ENCODE assay signal across 9 mouse cellular contexts in genomic region chr4:156194346-156194745, GRCm38 (mm10). TPM values are rescaled to one million over a fixed set of nuclear protein-coding genes. Genes with fewer than 3 reads are reported as not detected.
A peak's percentile ranks its signal among the peaks of the same experiment; 100 is the strongest.
DNase-seq lines count a peak whose midpoint lies in the region; ATAC-seq and TF ChIP-seq lines count a peak whose summit lies in the region.
"Had no signal": no experiment of that assay in that cellular context is flagged by ENCODE, and none has a peak within 500 bp of the region (broad histone marks: within the 10 kb centered on the region; RNA-seq: fewer than 3 reads in every experiment).

No protein-coding gene starts in this region.

- no peak overlapping the region for H3K27ac ChIP-seq in heart, embryonic 10.5 days
- H3K27ac ChIP-seq in lung, postnatal 0 days (ENCODE audit: low read length): peak overlapping the region; percentile 12; the same call in 1 of the 2 replicates
- no peak overlapping the region for H3K27ac ChIP-seq in hindbrain, embryonic 15.5 days (replicated peaks)
- H3K27ac ChIP-seq in small intestine, adult 2 months (ENCODE audit: insufficient read depth, low read depth, low read length): peak overlapping the region; percentile 47

- DNase-seq in heart, embryonic 10.5 days (ENCODE audit: low spot score): no peak
- DNase-seq in heart, postnatal 10 days: no peak
- DNase-seq in lung, postnatal 0 days (ENCODE audit: low spot score): no peak
- DNase-seq in lung, postnatal 4 days: no peak
- DNase-seq in adrenal gland, adult 2 months: no peak
- DNase-seq in cerebellum, adult 11-12 months: no peak

- no peak for TF ChIP-seq POLR2A in small intestine, adult 2 months (IDR thresholded peaks at IDR 0.05; ENCODE audit: low read depth, low read length)

- 0 out of 2 replicates have a peak overlapping the region, but pooled peaks have one; percentile 5 for H3K4me2 ChIP-seq in lung, postnatal 0 days (replicated peaks; ENCODE audit: low read depth, low read length)
- peak overlapping the region; percentile 80 for H3K4me2 ChIP-seq in hindbrain, embryonic 15.5 days

- 31% methylated on average over 6 of the region's 6 CpGs for WGBS in heart, embryonic 10.5 days
- WGBS in lung, postnatal 0 days: 52% methylated on average over 6 of the region's 6 CpGs
- WGBS in hindbrain, embryonic 15.5 days: 30% methylated on average over 6 of the region's 6 CpGs
- 89% methylated on average over 6 of the region's 6 CpGs for WGBS in small intestine, adult 2 months

- H3K4me3 ChIP-seq in heart, embryonic 10.5 days: peak overlapping the region; percentile 12; the same call in 1 of the 2 replicates
- H3K4me3 ChIP-seq in lung, postnatal 0 days (ENCODE audit: low read depth, low read length): no peak overlapping the region
- H3K4me3 ChIP-seq in hindbrain, embryonic 15.5 days: no peak overlapping the region; the same call in 1 of the 2 replicates
- no peak overlapping the region for H3K4me3 ChIP-seq in small intestine, adult 2 months (ENCODE audit: low read depth, low read length)

- no peak overlapping the region for H3K9ac ChIP-seq in lung, postnatal 0 days (replicated peaks; ENCODE audit: low read depth)
- no peak overlapping the region for H3K9ac ChIP-seq in hindbrain, embryonic 15.5 days

- no peak for ATAC-seq in lung, postnatal 0 days
- no peak for ATAC-seq in hindbrain, embryonic 15.5 days (ENCODE audit: low FRiP score, low read depth)

- H3K36me3 ChIP-seq in heart, embryonic 10.5 days: peaks cover 50% of the 10 kb centered on the region
- no peaks in the 10 kb centered on the region for H3K36me3 ChIP-seq in lung, postnatal 0 days (ENCODE audit: insufficient read depth, low read length)
- H3K36me3 ChIP-seq in hindbrain, embryonic 15.5 days: 0 out of 2 replicates have a peak, but pooled peaks cover 10% of the 10 kb centered on the region
- H3K36me3 ChIP-seq in small intestine, adult 2 months (ENCODE audit: control insufficient read depth, insufficient read depth, low read length): peaks cover 10% of the 10 kb centered on the region

- no peak for TF ChIP-seq CTCF in lung, postnatal 0 days (IDR thresholded peaks at IDR 0.05)
- TF ChIP-seq CTCF in small intestine, adult 2 months (IDR thresholded peaks at IDR 0.05; ENCODE audit: extremely low read depth, insufficient read length, insufficient replicate concordance, low read depth, low read length): no peak

- no peaks in the 10 kb centered on the region for H3K27me3 ChIP-seq in heart, embryonic 10.5 days (ENCODE audit: insufficient read depth, poor library complexity, severe bottlenecking)
- H3K27me3 ChIP-seq in lung, postnatal 0 days (replicated peaks; ENCODE audit: insufficient read depth, low read length): no peaks in the 10 kb centered on the region
- H3K27me3 ChIP-seq in hindbrain, embryonic 15.5 days: no peaks in the 10 kb centered on the region
- no peaks in the 10 kb centered on the region for H3K27me3 ChIP-seq in small intestine, adult 2 months (ENCODE audit: control insufficient read depth, insufficient read depth, low read length)

- H3K4me1 ChIP-seq in heart, embryonic 10.5 days: peaks cover 71% of the 10 kb centered on the region
- peaks cover 12% of the 10 kb centered on the region for H3K4me1 ChIP-seq in lung, postnatal 0 days (ENCODE audit: insufficient read depth, low read depth, low read length)
- peaks cover 75% of the 10 kb centered on the region for H3K4me1 ChIP-seq in hindbrain, embryonic 15.5 days (replicated peaks)
- peaks cover 40% of the 10 kb centered on the region; the same call in 1 of the 2 replicates for H3K4me1 ChIP-seq in small intestine, adult 2 months (ENCODE audit: control insufficient read depth, insufficient read depth, insufficient read length, low read length)

- no peak for TF ChIP-seq EP300 in lung, postnatal 0 days (IDR thresholded peaks at IDR 0.05)

- no peaks in the 10 kb centered on the region for H3K9me3 ChIP-seq in heart, embryonic 10.5 days
- H3K9me3 ChIP-seq in lung, postnatal 0 days (ENCODE audit: low read length): no peaks in the 10 kb centered on the region
- H3K9me3 ChIP-seq in hindbrain, embryonic 15.5 days: no peaks in the 10 kb centered on the region

- intact Hi-C loops in heart, postnatal 10 days (cut with DNase I): no loop called here

RNA-seq across cellular contexts. Expression of gene Agrn, which starts 2.9 kb away (rescaled TPM):
- polyA plus RNA-seq in heart, embryonic 10.5 days (2016; fragmentation: Nextera tagmentation; extraction: Ambion mirVana): 46.3 and 51.3 TPM in 2 replicates
- total RNA-seq in heart, postnatal 10 days (2021): 100 to 1,000 TPM in 1 of 2 experiments, 10 to 100 TPM in 1; 92.1 to 104 TPM
- polyA plus RNA-seq in lung, postnatal 0 days (2015; fragmentation: Nextera tagmentation; extraction: Ambion mirVana): 70.1 and 85.7 TPM in 2 replicates
- polyA plus RNA-seq in hindbrain, embryonic 15.5 days (2015; fragmentation: Nextera tagmentation; extraction: Ambion mirVana): 116 TPM in 2 replicates
- 53.6 and 101 TPM in 2 replicates for polyA plus RNA-seq in small intestine, adult 2 months (2012; rRNA removed)
- 10 to 100 TPM; 23.2 to 34.1 TPM for total RNA-seq in adrenal gland, adult 2 months (2021)
- polyA plus RNA-seq in adrenal gland, adult 2 months (2012; rRNA removed): 39.3 and 46.4 TPM in 2 replicates

RNA-seq across cellular contexts. Expression of gene Isg15, which starts 6.3 kb away (rescaled TPM):
- 0.59 TPM in 1 of 2 replicates, not detected in the other for polyA plus RNA-seq in heart, embryonic 10.5 days (2016; fragmentation: Nextera tagmentation; extraction: Ambion mirVana)
- 1 to 10 TPM; 1.3 TPM for total RNA-seq in heart, postnatal 10 days (2021)
- polyA plus RNA-seq in lung, postnatal 0 days (2015; fragmentation: Nextera tagmentation; extraction: Ambion mirVana): 11.8 and 13.8 TPM in 2 replicates
- 1.5 and 5.1 TPM in 2 replicates for polyA plus RNA-seq in hindbrain, embryonic 15.5 days (2015; fragmentation: Nextera tagmentation; extraction: Ambion mirVana)
- polyA plus RNA-seq in small intestine, adult 2 months (2012; rRNA removed): 28.1 and 90.2 TPM in 2 replicates
- total RNA-seq in adrenal gland, adult 2 months (2021): 1 to 10 TPM; 4.3 to 5.4 TPM
- 9.1 and 12.1 TPM in 2 replicates for polyA plus RNA-seq in adrenal gland, adult 2 months (2012; rRNA removed)

RNA-seq across cellular contexts. Expression of gene AW011738, which starts 8.8 kb away (rescaled TPM):
- 1.3 and 2.0 TPM in 2 replicates for polyA plus RNA-seq in heart, embryonic 10.5 days (2016; fragmentation: Nextera tagmentation; extraction: Ambion mirVana)
- 1 to 10 TPM; 6.1 to 8.2 TPM for total RNA-seq in heart, postnatal 10 days (2021)
- 4.0 and 5.1 TPM in 2 replicates for polyA plus RNA-seq in lung, postnatal 0 days (2015; fragmentation: Nextera tagmentation; extraction: Ambion mirVana)
- 4.5 and 5.0 TPM in 2 replicates for polyA plus RNA-seq in hindbrain, embryonic 15.5 days (2015; fragmentation: Nextera tagmentation; extraction: Ambion mirVana)
- 1.6 and 1.8 TPM in 2 replicates for polyA plus RNA-seq in small intestine, adult 2 months (2012; rRNA removed)
- 1 to 10 TPM; 2.7 to 7.2 TPM for total RNA-seq in adrenal gland, adult 2 months (2021)
- 1.7 and 2.6 TPM in 2 replicates for polyA plus RNA-seq in adrenal gland, adult 2 months (2012; rRNA removed)

RNA-seq across cellular contexts. Expression of gene Perm1, which starts 21.3 kb away (rescaled TPM):
- 0.64 and 1.2 TPM in 2 replicates for polyA plus RNA-seq in heart, embryonic 10.5 days (2016; fragmentation: Nextera tagmentation; extraction: Ambion mirVana)
- total RNA-seq in heart, postnatal 10 days (2021): 100 to 1,000 TPM; 138 to 156 TPM
- polyA plus RNA-seq in lung, postnatal 0 days (2015; fragmentation: Nextera tagmentation; extraction: Ambion mirVana): 0.46 and 0.56 TPM in 2 replicates
- polyA plus RNA-seq in hindbrain, embryonic 15.5 days (2015; fragmentation: Nextera tagmentation; extraction: Ambion mirVana): 1.9 and 2.5 TPM in 2 replicates
- polyA plus RNA-seq in small intestine, adult 2 months (2012; rRNA removed): 0.06 and 0.09 TPM in 2 replicates
- 10 to 100 TPM in 1 of 2 experiments, 1 to 10 TPM in 1; 3.9 to 10.2 TPM for total RNA-seq in adrenal gland, adult 2 months (2021)
- 2.4 and 2.6 TPM in 2 replicates for polyA plus RNA-seq in adrenal gland, adult 2 months (2012; rRNA removed)
- total RNA-seq: hematopoietic stem cell, adult 5-6 weeks had no signal

RNA-seq across cellular contexts. Expression of gene Plekhn1, which starts 40.3 kb away (rescaled TPM):
- polyA plus RNA-seq in heart, embryonic 10.5 days (2016; fragmentation: Nextera tagmentation; extraction: Ambion mirVana): 15.2 and 15.9 TPM in 2 replicates
- total RNA-seq in heart, postnatal 10 days (2021): 1 to 10 TPM; 8.5 to 9.2 TPM
- 11.2 and 12.7 TPM in 2 replicates for polyA plus RNA-seq in lung, postnatal 0 days (2015; fragmentation: Nextera tagmentation; extraction: Ambion mirVana)
- 26.1 and 30.4 TPM in 2 replicates for polyA plus RNA-seq in hindbrain, embryonic 15.5 days (2015; fragmentation: Nextera tagmentation; extraction: Ambion mirVana)
- 30.3 and 46.9 TPM in 2 replicates for polyA plus RNA-seq in small intestine, adult 2 months (2012; rRNA removed)
- total RNA-seq in adrenal gland, adult 2 months (2021): 10 to 100 TPM; 18.7 to 23.9 TPM
- polyA plus RNA-seq in adrenal gland, adult 2 months (2012; rRNA removed): 62.2 and 69.6 TPM in 2 replicates

Comparison
In these comparisons a context has a peak if more than half of its experiments do, and no peak if none do; other contexts are left out.
1. H3K27ac ChIP-seq: peak in lung, postnatal 0 days (single experiment) and small intestine, adult 2 months (single experiment); none in heart, embryonic 10.5 days (single experiment) and hindbrain, embryonic 15.5 days (single experiment).